Mouse (Mus musculus) brain, adult 2 months (tissue): ENCODE data around the gene Pcdh19.

Experiments used
- DNase-seq: peaks from one replicate; pipeline ENCODE4 v3.0.0; 2011; ENCODE audit warnings: low read depth, low spot score

Pcdh19 gene

GRCm38 (mm10) chrX:133657308-133658302 lies 31.2 kb downstream of the Pcdh19 start:
- DNase-seq = peak; percentile 59

- DNase-seq = peak; percentile 22
These were observed 32.8 kb downstream of the Pcdh19 start for GRCm38 (mm10) chrX:133655876-133656538.

- no peak for DNase-seq
These were observed 33.6 kb downstream of the Pcdh19 start for GRCm38 (mm10) chrX:133655196-133655595.

- no peak for DNase-seq
These were observed 35.7 kb downstream of the Pcdh19 start for GRCm38 (mm10) chrX:133653071-133653470.

- DNase-seq = no peak
These were observed 38.4 kb downstream of the Pcdh19 start for GRCm38 (mm10) chrX:133650379-133650778.

- DNase-seq = no peak
These were observed 41.0 kb downstream of the Pcdh19 start for GRCm38 (mm10) chrX:133647809-133648208.

GRCm38 (mm10) chrX:133639445-133639844 lies 49.3 kb downstream of the Pcdh19 start:
- no peak for DNase-seq

GRCm38 (mm10) chrX:133629538-133629937 lies 59.2 kb downstream of the Pcdh19 start:
- no peak for DNase-seq

GRCm38 (mm10) chrX:133618222-133618621 lies 70.6 kb downstream of the Pcdh19 start:
- DNase-seq = no peak

GRCm38 (mm10) chrX:133605828-133606227 lies 83.0 kb downstream of the Pcdh19 start:
- no peak for DNase-seq

GRCm38 (mm10) chrX:133604272-133604671 lies 84.5 kb downstream of the Pcdh19 start:
- DNase-seq = peak; percentile 39

GRCm38 (mm10) chrX:133602068-133602467 lies 86.7 kb downstream of the Pcdh19 start:
- DNase-seq = no peak

- no peak for DNase-seq
These were observed 87.1 kb downstream of the Pcdh19 start for GRCm38 (mm10) chrX:133601658-133602057.

- DNase-seq = no peak
These were observed 87.6 kb downstream of the Pcdh19 start for GRCm38 (mm10) chrX:133601195-133601594.

GRCm38 (mm10) chrX:133575601-133576382 lies 113.0 kb downstream of the Pcdh19 start:
- no peak for DNase-seq

GRCm38 (mm10) chrX:133565355-133565754 lies 123.4 kb downstream of the Pcdh19 start:
- DNase-seq = peak; percentile 46
